In the genomic region with DNA sequence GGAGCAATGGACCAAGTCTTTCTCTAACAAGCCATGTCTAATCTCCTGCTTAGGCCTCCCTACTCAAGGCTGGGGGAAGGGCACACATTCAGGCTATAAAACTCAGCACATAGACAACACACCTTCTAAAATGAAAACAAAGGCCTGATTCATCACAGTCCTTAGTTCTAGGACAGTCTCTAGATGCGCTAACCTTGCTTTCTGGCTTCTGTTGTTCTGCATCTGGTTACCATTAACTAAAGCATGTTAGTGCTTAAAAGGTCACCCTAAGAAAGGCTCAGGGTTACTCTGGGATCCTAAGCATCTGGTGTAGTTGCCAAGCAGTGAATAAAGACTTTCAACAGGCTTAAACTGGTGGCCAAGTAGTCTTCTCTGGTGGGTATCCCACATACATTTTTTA, we compare ENCODE assay signal across 36 mouse cellular contexts. TPM values are rescaled to one million over a fixed set of nuclear protein-coding genes. Genes with fewer than 3 reads are reported as not detected.
DNase-seq lines count a peak whose midpoint lies in the region; ATAC-seq lines count a peak whose summit lies in the region.
"Had no signal": no experiment of that assay in that cellular context is flagged by ENCODE, and none has a peak within 500 bp of the region (broad histone marks: within the 10 kb centered on the region; RNA-seq: fewer than 3 reads in every experiment).

No protein-coding gene starts in this region.

- DNase-seq in forebrain, embryonic 10.5 days (ENCODE audit: extremely low spot score, low spot score), result no peak
- peak; percentile 3 for DNase-seq in liver, embryonic 11.5 days (ENCODE audit: low spot score)
- peak; percentile 66 for DNase-seq in embryonic facial prominence, embryonic 11.5 days (ENCODE audit: low spot score)
- DNase-seq in hindbrain, embryonic 10.5 days (ENCODE audit: low spot score), result no peak
- DNase-seq: adrenal gland, adult 2 months; adrenal gland, postnatal 14 days; B cell, adult 2 months; cerebellum, adult 11 months; cerebellum, adult 2 months; cerebellum, adult 9-11 months; cerebellum, postnatal 36 days; forebrain, postnatal 0 days; gastrocnemius, postnatal 10 days; gastrocnemius, postnatal 36 days; heart, postnatal 10 days; heart, postnatal 36 days; kidney, adult 11 months; kidney, adult 8-10 months had no signal

- WGBS in forebrain, embryonic 10.5 days, result 42% methylated on average over 1 of the region's 1 CpGs
- 70% methylated on average over 1 of the region's 1 CpGs for WGBS in forebrain, embryonic 12.5 days
- 74% methylated on average over 1 of the region's 1 CpGs for WGBS in liver, embryonic 11.5 days
- WGBS in liver, embryonic 12.5 days (ENCODE audit: insufficient replicate concordance), result 68% methylated on average over 1 of the region's 1 CpGs
- 30% methylated on average over 1 of the region's 1 CpGs for WGBS in embryonic facial prominence, embryonic 11.5 days
- WGBS in limb, embryonic 12.5 days, result 13% methylated on average over 1 of the region's 1 CpGs
- 35% methylated on average over 1 of the region's 1 CpGs for WGBS in hindbrain, embryonic 10.5 days
- 52% methylated on average over 1 of the region's 1 CpGs for WGBS in neural tube, embryonic 15.5 days

- no peaks in the 10 kb centered on the region for H3K9me3 ChIP-seq in forebrain, embryonic 10.5 days
- H3K9me3 ChIP-seq in forebrain, embryonic 12.5 days, result no peaks in the 10 kb centered on the region
- no peaks in the 10 kb centered on the region for H3K9me3 ChIP-seq in liver, embryonic 11.5 days (ENCODE audit: control insufficient read depth, low read length)
- no peaks in the 10 kb centered on the region for H3K9me3 ChIP-seq in liver, embryonic 12.5 days (replicated peaks)
- H3K9me3 ChIP-seq in embryonic facial prominence, embryonic 11.5 days (replicated peaks; ENCODE audit: control insufficient read depth, low read length), result no peaks in the 10 kb centered on the region
- no peaks in the 10 kb centered on the region for H3K9me3 ChIP-seq in limb, embryonic 12.5 days
- 0 out of 2 replicates have a peak, but pooled peaks cover 3% of the 10 kb centered on the region for H3K9me3 ChIP-seq in hindbrain, embryonic 10.5 days
- H3K9me3 ChIP-seq in neural tube, embryonic 15.5 days (replicated peaks), result no peaks in the 10 kb centered on the region
- H3K9me3 ChIP-seq: embryonic facial prominence, embryonic 13.5 days; G1E; heart, embryonic 15.5 days had no signal

- H3K36me3 ChIP-seq in forebrain, embryonic 10.5 days (replicated peaks), result no peaks in the 10 kb centered on the region
- no peaks in the 10 kb centered on the region for H3K36me3 ChIP-seq in forebrain, embryonic 12.5 days (replicated peaks)
- no peaks in the 10 kb centered on the region for H3K36me3 ChIP-seq in liver, embryonic 11.5 days (ENCODE audit: control insufficient read depth, insufficient read depth, low read length)
- no peaks in the 10 kb centered on the region for H3K36me3 ChIP-seq in liver, embryonic 12.5 days
- H3K36me3 ChIP-seq in embryonic facial prominence, embryonic 11.5 days (replicated peaks; ENCODE audit: control insufficient read depth, insufficient read depth, low read depth, low read length), result no peaks in the 10 kb centered on the region
- no peaks in the 10 kb centered on the region for H3K36me3 ChIP-seq in limb, embryonic 12.5 days
- no peaks in the 10 kb centered on the region for H3K36me3 ChIP-seq in hindbrain, embryonic 10.5 days
- no peaks in the 10 kb centered on the region for H3K36me3 ChIP-seq in neural tube, embryonic 15.5 days
- H3K36me3 ChIP-seq: embryonic facial prominence, embryonic 13.5 days; G1E; heart, embryonic 12.5 days; heart, embryonic 15.5 days had no signal

- H3K4me3 ChIP-seq in forebrain, embryonic 10.5 days, result no peak overlapping the region
- no peak overlapping the region for H3K4me3 ChIP-seq in forebrain, embryonic 12.5 days (replicated peaks)
- no peak overlapping the region for H3K4me3 ChIP-seq in liver, embryonic 11.5 days (ENCODE audit: low read depth, low read length)
- no peak overlapping the region for H3K4me3 ChIP-seq in liver, embryonic 12.5 days
- no peak overlapping the region for H3K4me3 ChIP-seq in embryonic facial prominence, embryonic 11.5 days (ENCODE audit: low read depth, low read length)
- no peak overlapping the region for H3K4me3 ChIP-seq in limb, embryonic 12.5 days (replicated peaks)
- no peak overlapping the region for H3K4me3 ChIP-seq in hindbrain, embryonic 10.5 days
- H3K4me3 ChIP-seq in neural tube, embryonic 15.5 days (replicated peaks), result no peak overlapping the region
- H3K4me3 ChIP-seq: embryonic facial prominence, embryonic 13.5 days; erythroblast, embryonic 14.5 days; heart, embryonic 12.5 days; heart, embryonic 15.5 days had no signal

- H3K4me1 ChIP-seq in forebrain, embryonic 10.5 days, result peaks cover 9% of the 10 kb centered on the region
- no peaks in the 10 kb centered on the region; the same call in 1 of the 2 replicates for H3K4me1 ChIP-seq in forebrain, embryonic 12.5 days
- no peaks in the 10 kb centered on the region for H3K4me1 ChIP-seq in liver, embryonic 11.5 days (replicated peaks; ENCODE audit: control insufficient read depth, insufficient read depth, low read length)
- no peaks in the 10 kb centered on the region for H3K4me1 ChIP-seq in liver, embryonic 12.5 days
- no peaks in the 10 kb centered on the region for H3K4me1 ChIP-seq in embryonic facial prominence, embryonic 11.5 days (ENCODE audit: control insufficient read depth, insufficient read depth, low read length)
- peaks cover 5% of the 10 kb centered on the region for H3K4me1 ChIP-seq in limb, embryonic 12.5 days (replicated peaks)
- 0 out of 2 replicates have a peak, but pooled peaks cover 6% of the 10 kb centered on the region for H3K4me1 ChIP-seq in hindbrain, embryonic 10.5 days (replicated peaks)
- H3K4me1 ChIP-seq in neural tube, embryonic 15.5 days, result no peaks in the 10 kb centered on the region
- H3K4me1 ChIP-seq: heart, embryonic 12.5 days; heart, embryonic 15.5 days had no signal

- no peak overlapping the region for H3K9ac ChIP-seq in forebrain, embryonic 12.5 days
- H3K9ac ChIP-seq in liver, embryonic 11.5 days (ENCODE audit: low read depth, low read length), result no peak overlapping the region
- H3K9ac ChIP-seq in liver, embryonic 12.5 days, result no peak overlapping the region
- H3K9ac ChIP-seq in embryonic facial prominence, embryonic 11.5 days (replicated peaks; ENCODE audit: low read length), result no peak overlapping the region
- H3K9ac ChIP-seq in limb, embryonic 12.5 days (replicated peaks), result no peak overlapping the region
- H3K9ac ChIP-seq in neural tube, embryonic 15.5 days (replicated peaks), result no peak overlapping the region
- H3K9ac ChIP-seq: embryonic facial prominence, embryonic 13.5 days; forebrain, postnatal 0 days; heart, embryonic 12.5 days; heart, embryonic 15.5 days; hindbrain, embryonic 14.5 days had no signal

- H3K4me2 ChIP-seq in forebrain, embryonic 12.5 days, result no peak overlapping the region
- H3K4me2 ChIP-seq in liver, embryonic 11.5 days, result no peak overlapping the region
- no peak overlapping the region for H3K4me2 ChIP-seq in liver, embryonic 12.5 days
- H3K4me2 ChIP-seq in embryonic facial prominence, embryonic 11.5 days (ENCODE audit: low read depth, low read length), result no peak overlapping the region
- H3K4me2 ChIP-seq in limb, embryonic 12.5 days, result no peak overlapping the region
- no peak overlapping the region for H3K4me2 ChIP-seq in neural tube, embryonic 15.5 days
- H3K4me2 ChIP-seq: embryonic facial prominence, embryonic 13.5 days; heart, embryonic 12.5 days; heart, embryonic 15.5 days; hindbrain, embryonic 14.5 days had no signal

- peak overlapping the region; percentile 40; the same call in 1 of the 2 replicates for H3K27ac ChIP-seq in forebrain, embryonic 10.5 days
- H3K27ac ChIP-seq in forebrain, embryonic 12.5 days, result no peak overlapping the region
- no peak overlapping the region for H3K27ac ChIP-seq in liver, embryonic 11.5 days (ENCODE audit: low read depth, low read length)
- H3K27ac ChIP-seq in liver, embryonic 12.5 days, result no peak overlapping the region
- no peak overlapping the region for H3K27ac ChIP-seq in embryonic facial prominence, embryonic 11.5 days (replicated peaks; ENCODE audit: low read depth, low read length)
- H3K27ac ChIP-seq in limb, embryonic 12.5 days, result no peak overlapping the region
- H3K27ac ChIP-seq in hindbrain, embryonic 10.5 days, result no peak overlapping the region
- no peak overlapping the region for H3K27ac ChIP-seq in neural tube, embryonic 15.5 days (replicated peaks)
- H3K27ac ChIP-seq: embryonic facial prominence, embryonic 13.5 days; heart, embryonic 15.5 days; hindbrain, embryonic 14.5 days; hindbrain, postnatal 0 days had no signal

- ATAC-seq in forebrain, embryonic 12.5 days (ENCODE audit: low FRiP score), result no peak
- no peak for ATAC-seq in liver, embryonic 11.5 days (replicated peaks; ENCODE audit: low FRiP score)
- ATAC-seq in liver, embryonic 12.5 days, result no peak
- ATAC-seq in embryonic facial prominence, embryonic 11.5 days (replicated peaks; ENCODE audit: insufficient number of reproducible peaks, low FRiP score, low TSS enrichment, low read depth), result peak; percentile 34; the same call in 1 of the 2 replicates
- peak; percentile 31; the same call in 1 of the 2 replicates for ATAC-seq in limb, embryonic 12.5 days (ENCODE audit: insufficient number of reproducible peaks, insufficient read depth, low FRiP score, low TSS enrichment, low read depth)
- no peak for ATAC-seq in neural tube, embryonic 15.5 days (ENCODE audit: low FRiP score)
- ATAC-seq: forebrain, embryonic 14.5 days; forebrain, postnatal 0 days; hindbrain, postnatal 0 days; inflammation-experienced regulatory T-cells, adult 6 months; Patski had no signal

- H3K27me3 ChIP-seq in forebrain, embryonic 10.5 days (ENCODE audit: poor library complexity, severe bottlenecking), result no peaks in the 10 kb centered on the region
- no peaks in the 10 kb centered on the region for H3K27me3 ChIP-seq in forebrain, embryonic 12.5 days
- no peaks in the 10 kb centered on the region for H3K27me3 ChIP-seq in liver, embryonic 11.5 days (replicated peaks; ENCODE audit: control insufficient read depth, insufficient read depth, low read length)
- H3K27me3 ChIP-seq in liver, embryonic 12.5 days (replicated peaks), result no peaks in the 10 kb centered on the region
- no peaks in the 10 kb centered on the region for H3K27me3 ChIP-seq in embryonic facial prominence, embryonic 11.5 days (ENCODE audit: control insufficient read depth, insufficient read depth, low read length)
- no peaks in the 10 kb centered on the region for H3K27me3 ChIP-seq in limb, embryonic 12.5 days
- H3K27me3 ChIP-seq in hindbrain, embryonic 10.5 days (ENCODE audit: insufficient read depth, poor library complexity, severe bottlenecking), result no peaks in the 10 kb centered on the region
- H3K27me3 ChIP-seq in neural tube, embryonic 15.5 days (replicated peaks), result no peaks in the 10 kb centered on the region
- H3K27me3 ChIP-seq: CH12.LX; embryonic facial prominence, embryonic 13.5 days; heart, embryonic 12.5 days; heart, embryonic 15.5 days; Patski had no signal

RNA-seq across cellular contexts. Expression of a gene that starts 12.8 kb away (rescaled TPM):
- polyA plus RNA-seq in forebrain, embryonic 10.5 days (2016; fragmentation: Nextera tagmentation; extraction: Ambion mirVana), result 634 and 649 TPM in 2 replicates
- 416 and 424 TPM in 2 replicates for polyA plus RNA-seq in forebrain, embryonic 12.5 days (2016; fragmentation: Nextera tagmentation; extraction: Ambion mirVana)
- polyA plus RNA-seq in liver, embryonic 11.5 days (2014; fragmentation: Nextera tagmentation; extraction: Ambion mirVana), result 277 and 281 TPM in 2 replicates
- polyA plus RNA-seq in liver, embryonic 12.5 days (2016; fragmentation: Nextera tagmentation; extraction: Ambion mirVana), result 160 and 165 TPM in 2 replicates
- 836 and 874 TPM in 2 replicates for polyA plus RNA-seq in embryonic facial prominence, embryonic 11.5 days (2014; fragmentation: Nextera tagmentation; extraction: Ambion mirVana)
- polyA plus RNA-seq in limb, embryonic 12.5 days (2016; fragmentation: Nextera tagmentation; extraction: Ambion mirVana), result 668 and 683 TPM in 2 replicates
- polyA plus RNA-seq in hindbrain, embryonic 10.5 days (2016; fragmentation: Nextera tagmentation; extraction: Ambion mirVana), result 481 and 624 TPM in 2 replicates
- 156 and 231 TPM in 2 replicates for polyA plus RNA-seq in neural tube, embryonic 15.5 days (2015; fragmentation: Nextera tagmentation; extraction: Ambion mirVana)

RNA-seq across cellular contexts. Expression of a gene that starts 15.2 kb away (rescaled TPM):
- not detected in 2 replicates for polyA plus RNA-seq in forebrain, embryonic 10.5 days (2016; fragmentation: Nextera tagmentation; extraction: Ambion mirVana)
- polyA plus RNA-seq in forebrain, embryonic 12.5 days (2016; fragmentation: Nextera tagmentation; extraction: Ambion mirVana), result 0.04 TPM in 1 of 2 replicates, not detected in the other
- not detected in 2 replicates for polyA plus RNA-seq in liver, embryonic 11.5 days (2014; fragmentation: Nextera tagmentation; extraction: Ambion mirVana)
- polyA plus RNA-seq in liver, embryonic 12.5 days (2016; fragmentation: Nextera tagmentation; extraction: Ambion mirVana), result not detected in 2 replicates
- 0.13 TPM in 1 of 2 replicates, not detected in the other for polyA plus RNA-seq in embryonic facial prominence, embryonic 11.5 days (2014; fragmentation: Nextera tagmentation; extraction: Ambion mirVana)
- not detected in 2 replicates for polyA plus RNA-seq in limb, embryonic 12.5 days (2016; fragmentation: Nextera tagmentation; extraction: Ambion mirVana)
- not detected in 2 replicates for polyA plus RNA-seq in hindbrain, embryonic 10.5 days (2016; fragmentation: Nextera tagmentation; extraction: Ambion mirVana)
- 0.03 TPM in 2 replicates for polyA plus RNA-seq in neural tube, embryonic 15.5 days (2015; fragmentation: Nextera tagmentation; extraction: Ambion mirVana)
- polyA plus RNA-seq: adrenal gland, adult 2 months; cerebellum, adult 2 months; erythroblast, embryonic 14.5 days; forebrain, embryonic 14.5 days; forebrain, postnatal 0 days; G1E; heart, embryonic 15.5 days; hindbrain, embryonic 11.5 days; hindbrain, embryonic 14.5 days; hindbrain, postnatal 0 days had no signal

RNA-seq across cellular contexts. Expression of a gene that starts 39.0 kb away (rescaled TPM):
- polyA plus RNA-seq in forebrain, embryonic 10.5 days (2016; fragmentation: Nextera tagmentation; extraction: Ambion mirVana), result 138 and 144 TPM in 2 replicates
- 121 and 127 TPM in 2 replicates for polyA plus RNA-seq in forebrain, embryonic 12.5 days (2016; fragmentation: Nextera tagmentation; extraction: Ambion mirVana)
- polyA plus RNA-seq in liver, embryonic 11.5 days (2014; fragmentation: Nextera tagmentation; extraction: Ambion mirVana), result 90.5 and 92.5 TPM in 2 replicates
- 82.3 and 86.1 TPM in 2 replicates for polyA plus RNA-seq in liver, embryonic 12.5 days (2016; fragmentation: Nextera tagmentation; extraction: Ambion mirVana)
- 102 and 105 TPM in 2 replicates for polyA plus RNA-seq in embryonic facial prominence, embryonic 11.5 days (2014; fragmentation: Nextera tagmentation; extraction: Ambion mirVana)
- 117 TPM in 2 replicates for polyA plus RNA-seq in limb, embryonic 12.5 days (2016; fragmentation: Nextera tagmentation; extraction: Ambion mirVana)
- polyA plus RNA-seq in hindbrain, embryonic 10.5 days (2016; fragmentation: Nextera tagmentation; extraction: Ambion mirVana), result 141 and 155 TPM in 2 replicates
- 76.7 and 96.5 TPM in 2 replicates for polyA plus RNA-seq in neural tube, embryonic 15.5 days (2015; fragmentation: Nextera tagmentation; extraction: Ambion mirVana)

RNA-seq across cellular contexts. Expression of a gene that starts 39.0 kb away (rescaled TPM):
- polyA plus RNA-seq in forebrain, embryonic 10.5 days (2016; fragmentation: Nextera tagmentation; extraction: Ambion mirVana), result 0.06 TPM in 1 of 2 replicates, not detected in the other
- not detected in 2 replicates for polyA plus RNA-seq in forebrain, embryonic 12.5 days (2016; fragmentation: Nextera tagmentation; extraction: Ambion mirVana)
- 0.04 TPM in 1 of 2 replicates, not detected in the other for polyA plus RNA-seq in liver, embryonic 11.5 days (2014; fragmentation: Nextera tagmentation; extraction: Ambion mirVana)
- polyA plus RNA-seq in liver, embryonic 12.5 days (2016; fragmentation: Nextera tagmentation; extraction: Ambion mirVana), result not detected in 2 replicates
- polyA plus RNA-seq in embryonic facial prominence, embryonic 11.5 days (2014; fragmentation: Nextera tagmentation; extraction: Ambion mirVana), result not detected in 2 replicates
- not detected in 2 replicates for polyA plus RNA-seq in limb, embryonic 12.5 days (2016; fragmentation: Nextera tagmentation; extraction: Ambion mirVana)
- polyA plus RNA-seq in hindbrain, embryonic 10.5 days (2016; fragmentation: Nextera tagmentation; extraction: Ambion mirVana), result 0.04 TPM in 1 of 2 replicates, not detected in the other
- 0.04 TPM in 1 of 2 replicates, not detected in the other for polyA plus RNA-seq in neural tube, embryonic 15.5 days (2015; fragmentation: Nextera tagmentation; extraction: Ambion mirVana)
- polyA plus RNA-seq: adrenal gland, adult 2 months; cerebellum, adult 2 months; cortical plate, adult 2 months; embryonic facial prominence, embryonic 13.5 days; erythroblast, embryonic 14.5 days; forebrain, embryonic 14.5 days; forebrain, postnatal 0 days; frontal cortex, adult 2 months; G1E; heart, embryonic 12.5 days; heart, embryonic 15.5 days; hindbrain, embryonic 11.5 days; hindbrain, embryonic 14.5 days had no signal

Comparison
In these comparisons a context has a peak if more than half of its experiments do, and no peak if none do; other contexts are left out.
1. DNase-seq: peak in liver, embryonic 11.5 days (single experiment) and embryonic facial prominence, embryonic 11.5 days (single experiment); none in forebrain, embryonic 10.5 days (single experiment) and hindbrain, embryonic 10.5 days (single experiment).
2. ATAC-seq: peak in embryonic facial prominence, embryonic 11.5 days (single experiment) and limb, embryonic 12.5 days (single experiment); none in forebrain, embryonic 12.5 days (single experiment), liver, embryonic 11.5 days (single experiment), liver, embryonic 12.5 days (single experiment) and neural tube, embryonic 15.5 days (single experiment).